Mouse (Mus musculus) MEL (cell line): ENCODE results near the gene Sars.

Experiments used
- CHD2 ChIP-seq: IDR thresholded peaks from 2 replicates; pipeline ENCODE4 v1.6.1; 2011; ENCODE audit warnings: low read length, improper control_type of control experiment
- CTCF ChIP-seq, 3 experiments: IDR thresholded peaks in 2 of 3; conservative IDR thresholded peaks in 1 of 3; 2 replicates each; pipeline ENCODE4 v1.5.1; 2011 to 2012; ENCODE audit warnings: low read length in 3 of 3, low read depth in 2 of 3, mild to moderate bottlenecking in 2 of 3, improper control_type of control experiment in 1 of 3, inconsistent platforms in 1 of 3, mixed read lengths in 1 of 3, moderate library complexity in 1 of 3; ENCODE audit not compliant: control insufficient read depth in 1 of 3, insufficient read depth in 1 of 3, poor library complexity in 1 of 3, severe bottlenecking in 1 of 3
- EP300 ChIP-seq, 2 experiments: IDR thresholded peaks; 2 replicates each; pipeline ENCODE4 v1.6.1; 2011; ENCODE audit warnings: improper control_type of control experiment in 2 of 2, low read length in 2 of 2, low read depth in 1 of 2, mild to moderate bottlenecking in 1 of 2
- MAZ ChIP-seq: IDR thresholded peaks from 2 replicates; pipeline ENCODE4 v1.6.1; 2012; ENCODE audit warnings: low read depth, mild to moderate bottlenecking, inconsistent platforms, low read length, improper control_type of control experiment
- MYC ChIP-seq: IDR thresholded peaks from 2 replicates; pipeline ENCODE4 v1.6.1; 2011; ENCODE audit warnings: low read depth, mild to moderate bottlenecking, low read length, improper control_type of control experiment, moderate library complexity
- POLR2A ChIP-seq, 2 experiments: IDR thresholded peaks; 2 replicates each; pipeline ENCODE4 v1.6.1; 2011 to 2012; ENCODE audit warnings: low read length in 2 of 2, mild to moderate bottlenecking in 2 of 2, control low read depth in 1 of 2, improper control_type of control experiment in 1 of 2, low read depth in 1 of 2, moderate library complexity in 1 of 2; ENCODE audit not compliant: control insufficient read depth in 1 of 2, insufficient read depth in 1 of 2, poor library complexity in 1 of 2
- TBP ChIP-seq: IDR thresholded peaks from 2 replicates; pipeline ENCODE4 v1.8.0; 2011; ENCODE audit warnings: low read depth, low read length, improper control_type of control experiment
- TCF12 ChIP-seq: IDR thresholded peaks from 2 replicates; pipeline ENCODE4 v1.6.1; 2014; ENCODE audit warnings: low read depth, mild to moderate bottlenecking, inconsistent platforms, low read length, improper control_type of control experiment, moderate library complexity

DNA sequence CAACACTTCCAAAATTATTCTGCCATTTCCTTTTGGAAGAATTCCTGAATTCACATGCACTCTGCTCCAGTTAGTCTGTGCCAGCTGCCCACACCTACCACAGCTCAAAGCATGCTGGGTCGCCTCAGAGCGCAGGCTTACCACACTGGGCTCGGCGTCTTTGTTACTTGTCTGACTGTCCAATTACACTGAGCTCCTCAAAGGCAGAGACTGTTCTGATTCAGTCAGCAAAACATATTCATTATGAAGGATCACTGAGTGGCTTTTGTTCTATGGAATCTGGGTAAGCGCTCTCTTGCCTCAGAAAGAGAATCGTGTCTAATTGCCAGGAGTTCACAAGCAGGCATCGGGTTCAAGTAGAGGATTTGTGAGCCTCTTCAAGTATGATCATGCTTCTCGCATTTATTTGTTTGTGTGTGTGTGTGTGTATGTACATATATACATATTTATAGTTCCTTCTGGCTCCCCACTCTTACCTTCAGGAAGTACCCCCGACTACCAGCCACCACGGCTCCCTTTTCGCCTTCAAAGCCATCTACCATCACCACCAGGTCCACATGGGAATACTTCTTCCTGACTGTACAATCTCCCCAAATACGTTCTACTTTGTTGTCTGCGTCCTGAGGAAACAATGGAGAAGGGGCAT lies 12.3 kb downstream of the Sars start:
- TF ChIP-seq TBP (no peak), EP300 (IDR thresholded peaks at IDR 0.05; ENCODE audit: low read depth in 1 of 2, low read length in 2 of 2) (no peak), CTCF (IDR thresholded peaks at IDR 0.05 in 2 of 3, conservative IDR thresholded peaks at IDR 0.05 in 1 of 3; ENCODE audit: control insufficient read depth in 1 of 3, insufficient read depth in 1 of 3, low read depth in 2 of 3, low read length in 3 of 3, poor library complexity in 1 of 3, severe bottlenecking in 1 of 3) (no peak), TCF12 (no peak), CHD2 (no peak), MAZ (no peak), MYC (no peak), POLR2A (IDR thresholded peaks at IDR 0.05; ENCODE audit: control insufficient read depth in 1 of 2, insufficient read depth in 1 of 2, low read depth in 1 of 2, low read length in 2 of 2, poor library complexity in 1 of 2) (no peak)
